Mouse (Mus musculus): ENCODE results near the gene Gm10271.

Gene Gm10271

GRCm38 (mm10) chr10:116972509-116972908 is at the start of gene Gm10271:
Gene Gm10271 (minus strand): TSS chr10:116972609.
- DNase-seq (ENCODE audit: low read depth, low spot score): no peak

GRCm38 (mm10) chr10:117021020-117021754 is 48.8 kb upstream of the Gm10271 start:
- no peak for DNase-seq (ENCODE audit: low read depth, low spot score)

- no peak for DNase-seq (ENCODE audit: low read depth, low spot score)
Observed at GRCm38 (mm10) chr10:117018281-117018840, 46.0 kb upstream of the Gm10271 start.

GRCm38 (mm10) chr10:117014565-117014964 is 42.2 kb upstream of the Gm10271 start:
- DNase-seq (ENCODE audit: low read depth, low spot score): no peak

- DNase-seq (ENCODE audit: low read depth, low spot score): peak; percentile 18
Observed at GRCm38 (mm10) chr10:117013689-117014390, 41.4 kb upstream of the Gm10271 start.

- no peak for DNase-seq (ENCODE audit: low read depth, low spot score)
Observed at GRCm38 (mm10) chr10:117011047-117011446, 38.6 kb upstream of the Gm10271 start.

- no peak for DNase-seq (ENCODE audit: low read depth, low spot score)
Observed at GRCm38 (mm10) chr10:117009691-117010090, 37.3 kb upstream of the Gm10271 start.

- no peak for DNase-seq (ENCODE audit: low read depth, low spot score)
Observed at GRCm38 (mm10) chr10:117005707-117006464, 33.5 kb upstream of the Gm10271 start.

GRCm38 (mm10) chr10:117004695-117005094 is 32.3 kb upstream of the Gm10271 start:
- DNase-seq (ENCODE audit: low read depth, low spot score): no peak

- no peak for DNase-seq (ENCODE audit: low read depth, low spot score)
Observed at GRCm38 (mm10) chr10:117000975-117001374, 28.6 kb upstream of the Gm10271 start.

- DNase-seq (ENCODE audit: low read depth, low spot score): no peak
Observed at GRCm38 (mm10) chr10:116998716-116999455, 26.5 kb upstream of the Gm10271 start.

GRCm38 (mm10) chr10:116996236-116996600 is 23.8 kb upstream of the Gm10271 start:
- no peak for DNase-seq (ENCODE audit: low read depth, low spot score)

GRCm38 (mm10) chr10:116995584-116996235 is 23.3 kb upstream of the Gm10271 start:
- no peak for DNase-seq (ENCODE audit: low read depth, low spot score)

GRCm38 (mm10) chr10:116995162-116995561 is 22.8 kb upstream of the Gm10271 start:
- DNase-seq (ENCODE audit: low read depth, low spot score): no peak

GRCm38 (mm10) chr10:116993971-116994370 is 21.6 kb upstream of the Gm10271 start:
- no peak for DNase-seq (ENCODE audit: low read depth, low spot score)

- no peak for DNase-seq (ENCODE audit: low read depth, low spot score)
Observed at GRCm38 (mm10) chr10:116986264-116987082, 14.1 kb upstream of the Gm10271 start, which contains the start of gene Best3. Gene Best3 (plus strand): TSS chr10:116986314.

- DNase-seq (ENCODE audit: low read depth, low spot score): no peak
Observed at GRCm38 (mm10) chr10:116984836-116985235, 12.4 kb upstream of the Gm10271 start.

- no peak for DNase-seq (ENCODE audit: low read depth, low spot score)
Observed at GRCm38 (mm10) chr10:116982526-116982925, 10.1 kb upstream of the Gm10271 start.

GRCm38 (mm10) chr10:116980888-116981287 is 8.5 kb upstream of the Gm10271 start:
- DNase-seq (ENCODE audit: low read depth, low spot score): no peak

GRCm38 (mm10) chr10:116980273-116980672 is 7.9 kb upstream of the Gm10271 start:
- no peak for DNase-seq (ENCODE audit: low read depth, low spot score)

Data from retina, adult 2 months (tissue).